Mouse (Mus musculus): ENCODE measurements around the gene Btbd17. TPM values are rescaled to one million over a fixed set of nuclear protein-coding genes. Genes with fewer than 3 reads are reported as not detected.

The Btbd17 gene
- polyA plus RNA-seq (2014; fragmentation: Illumina TruSeq; extraction: RNeasy Lipid Tissue Mini Kit (QIAGEN cat#74804); ENCODE audit: low read depth, low replicate concordance) = 2.4 TPM

DNA sequence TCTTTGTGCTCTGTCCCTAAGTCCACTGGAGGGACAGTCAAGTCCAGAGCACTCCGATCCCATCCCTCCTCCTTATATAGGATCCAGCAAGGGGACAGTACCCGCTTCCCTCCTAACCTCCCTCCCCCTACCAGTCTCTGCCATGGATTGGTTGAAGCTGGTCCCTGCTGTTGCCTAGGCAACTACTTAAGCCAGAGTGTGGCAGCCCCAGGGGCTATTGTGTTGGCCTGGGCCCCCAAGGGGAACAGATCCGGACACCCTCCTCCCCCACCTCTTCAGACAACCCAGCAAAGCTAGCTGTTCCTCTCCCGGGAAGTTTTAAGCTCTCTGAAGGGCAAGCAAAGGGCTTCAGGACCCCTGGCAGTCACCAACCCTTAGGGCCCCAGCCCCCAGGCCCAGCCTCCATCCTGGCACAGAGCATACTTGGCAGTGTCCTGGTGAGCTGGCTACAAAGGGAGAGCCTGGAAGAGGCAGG is at the start of gene Btbd17:
Btbd17 (minus strand) TSS at position 98 of the 475 bp plus-strand sequence.

DNA sequence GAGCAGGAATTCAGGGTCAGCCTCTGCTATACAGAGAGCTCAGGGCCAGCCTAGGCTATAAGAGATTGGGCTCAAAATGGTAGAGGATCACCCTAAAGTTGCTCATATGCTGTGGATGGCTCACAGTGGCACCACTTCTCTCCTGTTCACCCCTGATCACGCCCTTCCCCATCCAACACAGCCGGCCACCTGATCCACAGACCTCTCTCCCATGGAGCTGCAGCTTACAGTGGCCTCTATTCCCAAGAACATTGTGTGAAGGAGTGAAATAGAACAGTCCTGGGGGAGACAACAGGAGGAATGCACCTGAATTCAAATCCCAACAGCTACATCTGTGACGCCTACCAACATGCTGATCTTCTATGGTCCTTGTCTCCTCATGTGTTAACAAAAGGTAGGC is 2.9 kb upstream of the Btbd17 start, which contains the start of gene Gpr142:
Gpr142 (plus strand) TSS at position 301 of the 400 bp plus-strand sequence.

DNA sequence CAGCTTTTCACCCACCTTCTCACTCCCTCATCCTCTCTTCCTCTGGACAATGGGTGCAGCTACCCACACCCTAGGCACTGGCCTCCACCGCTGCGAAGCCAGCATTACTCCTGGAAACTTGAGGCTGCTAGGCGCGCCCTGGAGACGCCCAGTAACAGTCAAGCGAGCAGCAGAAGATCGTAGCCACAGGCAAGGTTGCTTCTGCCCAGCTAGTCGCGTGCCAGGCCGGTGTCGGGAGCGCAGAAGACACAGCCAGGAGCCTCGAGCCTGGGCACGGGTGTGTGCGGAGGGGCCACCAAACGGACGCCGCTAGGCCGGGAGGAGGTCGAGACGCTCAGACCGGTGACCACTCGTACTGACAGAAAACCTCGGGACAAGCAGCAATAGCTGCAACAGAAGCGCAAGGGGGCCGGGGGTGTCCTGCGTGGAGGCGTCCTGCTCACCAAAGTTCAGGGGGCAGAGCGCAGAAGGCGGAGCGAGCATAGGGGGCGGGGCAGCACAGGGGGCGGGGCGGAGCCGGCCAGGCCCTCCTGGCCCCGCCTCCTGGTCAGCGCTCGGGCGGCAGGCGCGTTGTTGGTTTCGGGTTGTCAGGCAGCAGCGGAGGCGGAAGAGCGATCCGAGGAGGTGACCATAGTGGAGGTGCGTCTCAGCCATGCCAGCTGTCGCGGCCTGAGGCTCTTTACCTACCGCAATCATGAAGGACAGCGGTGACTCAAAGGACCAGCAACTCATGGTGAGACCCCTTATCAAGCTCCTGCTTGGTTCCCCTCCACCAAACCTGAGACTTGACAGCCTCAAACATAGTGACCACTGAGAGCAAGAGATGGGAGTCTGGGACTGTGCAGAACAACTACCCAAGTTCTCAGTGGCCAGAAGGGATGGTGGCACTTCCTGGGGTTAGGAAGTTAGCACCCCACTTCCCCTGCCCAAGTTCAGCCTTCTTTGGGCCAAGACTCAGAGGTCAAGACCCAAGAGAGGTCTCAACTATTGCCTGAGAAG is 30.6 kb downstream of the Btbd17 start, which contains the start of gene Kif19a:
Kif19a (plus strand) TSS at position 569 of the 999 bp plus-strand sequence.

Other genes with a start within 250 kb of the Btbd17 start
- gene Rpl38, start 127.4 kb downstream of the Btbd17 start, polyA plus RNA-seq (2014; fragmentation: Illumina TruSeq; extraction: RNeasy Lipid Tissue Mini Kit (QIAGEN cat#74804); ENCODE audit: low read depth, low replicate concordance) = 1,374 TPM
- gene Ttyh2, start 120.5 kb downstream of the Btbd17 start, polyA plus RNA-seq (2014; fragmentation: Illumina TruSeq; extraction: RNeasy Lipid Tissue Mini Kit (QIAGEN cat#74804); ENCODE audit: low read depth, low replicate concordance) = 14.8 TPM
- gene Dnaic2, start 68.5 kb downstream of the Btbd17 start, polyA plus RNA-seq (2014; fragmentation: Illumina TruSeq; extraction: RNeasy Lipid Tissue Mini Kit (QIAGEN cat#74804); ENCODE audit: low read depth, low replicate concordance) = 2.7 TPM
- gene Kif19a, start 30.6 kb downstream of the Btbd17 start, polyA plus RNA-seq (2014; fragmentation: Illumina TruSeq; extraction: RNeasy Lipid Tissue Mini Kit (QIAGEN cat#74804); ENCODE audit: low read depth, low replicate concordance) = 2.4 TPM
- 0.29 TPM for gene Gpr142, start 3.0 kb upstream of the Btbd17 start, polyA plus RNA-seq (2014; fragmentation: Illumina TruSeq; extraction: RNeasy Lipid Tissue Mini Kit (QIAGEN cat#74804); ENCODE audit: low read depth, low replicate concordance)
- gene Gprc5c, start 55.2 kb upstream of the Btbd17 start, polyA plus RNA-seq (2014; fragmentation: Illumina TruSeq; extraction: RNeasy Lipid Tissue Mini Kit (QIAGEN cat#74804); ENCODE audit: low read depth, low replicate concordance) = 71.0 TPM
- 8.6 TPM for gene Cd300a, start 94.1 kb upstream of the Btbd17 start, polyA plus RNA-seq (2014; fragmentation: Illumina TruSeq; extraction: RNeasy Lipid Tissue Mini Kit (QIAGEN cat#74804); ENCODE audit: low read depth, low replicate concordance)
- gene Cd300lb, start 138.4 kb upstream of the Btbd17 start, polyA plus RNA-seq (2014; fragmentation: Illumina TruSeq; extraction: RNeasy Lipid Tissue Mini Kit (QIAGEN cat#74804); ENCODE audit: low read depth, low replicate concordance) = 5.1 TPM
- gene Cd300c, start 173.2 kb upstream of the Btbd17 start, polyA plus RNA-seq (2014; fragmentation: Illumina TruSeq; extraction: RNeasy Lipid Tissue Mini Kit (QIAGEN cat#74804); ENCODE audit: low read depth, low replicate concordance) = not detected
- gene Cd300ld, start 194.0 kb upstream of the Btbd17 start, polyA plus RNA-seq (2014; fragmentation: Illumina TruSeq; extraction: RNeasy Lipid Tissue Mini Kit (QIAGEN cat#74804); ENCODE audit: low read depth, low replicate concordance) = 5.6 TPM
- gene Cd300c2, start 205.9 kb upstream of the Btbd17 start, polyA plus RNA-seq (2014; fragmentation: Illumina TruSeq; extraction: RNeasy Lipid Tissue Mini Kit (QIAGEN cat#74804); ENCODE audit: low read depth, low replicate concordance) = 6.4 TPM
- not detected for gene Cd300ld2, start 220.2 kb upstream of the Btbd17 start, polyA plus RNA-seq (2014; fragmentation: Illumina TruSeq; extraction: RNeasy Lipid Tissue Mini Kit (QIAGEN cat#74804); ENCODE audit: low read depth, low replicate concordance)
- 5.1 TPM for gene Cd300ld4, start 231.1 kb upstream of the Btbd17 start, polyA plus RNA-seq (2014; fragmentation: Illumina TruSeq; extraction: RNeasy Lipid Tissue Mini Kit (QIAGEN cat#74804); ENCODE audit: low read depth, low replicate concordance)
- 7.2 TPM for gene Cd300ld5, start 241.8 kb upstream of the Btbd17 start, polyA plus RNA-seq (2014; fragmentation: Illumina TruSeq; extraction: RNeasy Lipid Tissue Mini Kit (QIAGEN cat#74804); ENCODE audit: low read depth, low replicate concordance)

Measured in adipose tissue, adult 10 weeks (tissue).